Mouse (Mus musculus) liver, postnatal 0 days (tissue): ENCODE measurements at regions not wholly inside any gene's neighbourhood (a gene's known extent, or its start where the extent isn't known, plus 50 kb on each side); places are given as distances from the start of the nearest gene placed in this dataset.

Source experiments
- CTCF ChIP-seq: sonication (generic); IDR thresholded peaks from 2 replicates; pipeline ENCODE4 v1.5.1; 2016; ENCODE audit warnings: antibody characterized with exemption, low read depth
- EP300 ChIP-seq: IDR thresholded peaks from 2 replicates; pipeline ENCODE4 v1.6.1; 2016; ENCODE audit warnings: antibody characterized with exemption, low read depth, mild to moderate bottlenecking

DNA sequence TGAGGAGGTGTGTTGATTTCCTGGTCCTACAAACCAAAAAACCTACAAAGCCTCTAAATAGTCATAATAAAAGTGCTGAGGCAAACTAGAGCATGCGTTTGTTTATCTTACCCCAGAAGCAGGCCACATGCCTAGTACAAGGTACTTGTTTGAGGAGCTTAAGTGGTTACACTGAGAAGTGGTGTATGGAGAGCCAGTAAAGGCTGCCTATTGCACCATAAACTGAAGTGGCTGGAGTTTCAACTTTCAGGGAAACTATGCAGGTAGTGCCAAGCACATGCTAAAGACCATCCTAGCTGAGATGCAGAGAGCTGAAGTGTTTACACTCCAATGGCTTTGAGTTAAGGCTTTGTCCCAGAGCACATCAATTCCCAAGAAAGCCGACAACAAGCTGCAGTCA, 86.5 kb upstream of the Fut8 start:
- TF ChIP-seq EP300 (no peak), CTCF (no peak)
